Mouse (Mus musculus) heart, postnatal 36 days (tissue): ENCODE data around the gene Spag7. TPM values are rescaled to one million over a fixed set of nuclear protein-coding genes. Genes with fewer than 3 reads are reported as not detected.
A peak's percentile ranks its signal among the peaks of the same experiment; 100 is the strongest.

Source experiments
- DNase-seq, 2 experiments: peaks; one replicate each; pipeline ENCODE4 v3.0.0; 2021 to 2022
- intact Hi-C: fragments of 180-260 bp; cut with DNase I; formaldehyde crosslinking; loops from one replicate; pipeline ENCODE4 v1.15.1; 2025
- total RNA-seq, 2 experiments: library from RNA; stranded (reverse); gene quantifications; 2 replicates each; pipeline ENCODE4 v1.2.3; 2021

The Spag7 gene
- 10 to 100 TPM; 95.0 to 98.6 TPM for total RNA-seq

DNA sequence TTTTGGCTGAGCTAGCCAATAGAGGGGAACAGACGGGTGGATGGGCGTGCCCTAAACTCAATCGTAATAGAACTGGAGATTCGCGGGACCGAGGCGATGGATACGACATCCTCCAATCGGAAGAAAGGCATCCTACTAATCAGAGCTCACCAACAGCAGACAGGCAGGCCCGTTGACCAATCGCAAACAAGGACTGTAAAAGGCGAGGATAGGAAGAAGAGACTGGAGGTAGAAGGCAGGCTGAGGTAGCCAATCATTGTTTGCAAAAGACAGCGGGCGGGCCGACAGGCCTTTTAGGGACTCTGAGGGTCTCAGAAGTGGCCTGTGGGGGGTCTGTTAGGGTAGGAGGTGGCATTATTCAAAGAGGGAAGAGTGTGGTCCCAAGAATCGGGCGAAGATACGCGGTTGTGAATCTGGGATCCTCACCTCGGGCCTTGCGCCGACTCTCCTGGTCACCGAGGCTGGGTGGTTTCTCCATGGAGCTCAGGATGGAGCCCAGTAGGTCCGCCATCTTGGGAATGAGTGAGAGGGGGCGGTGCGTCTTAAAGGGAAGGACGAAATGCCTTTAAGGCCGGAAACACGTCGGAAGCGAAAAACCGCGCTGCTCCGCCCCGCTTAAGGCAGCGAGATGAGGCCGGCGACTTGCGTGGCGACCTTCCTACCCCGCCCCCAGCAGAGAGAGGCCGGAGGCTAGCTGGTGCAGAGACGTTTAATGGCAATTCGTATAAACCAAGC is at the start of gene Spag7:
Spag7 (minus strand) TSS at position 646 of the 735 bp plus-strand sequence.
- peak; percentile 94 to 97 for DNase-seq
- intact Hi-C loops, result loop anchor here (1.0 kb wide), 1 partner anchor 13 kb away; no protein-coding TSS in a partner anchor

DNA sequence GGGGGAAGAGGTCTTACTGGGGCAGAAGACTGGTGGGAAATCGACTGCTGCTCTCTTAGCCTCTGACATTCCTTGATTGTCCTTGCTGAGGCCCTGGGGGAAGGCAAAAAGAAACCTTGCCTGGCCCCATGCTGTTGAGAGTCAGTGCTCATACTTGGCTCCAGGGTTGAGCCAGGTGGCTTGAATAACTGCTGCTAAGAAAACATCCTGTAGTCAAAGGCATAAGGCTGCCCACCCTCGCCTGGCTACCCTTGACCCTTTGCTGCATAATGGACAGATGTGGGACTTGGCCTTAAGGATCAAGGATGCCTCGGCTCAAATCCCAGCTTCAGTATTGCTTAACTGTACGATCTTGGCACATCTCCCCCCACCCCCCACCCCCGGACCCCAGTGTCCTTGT is 49.3 kb upstream of the Spag7 start:
- no peak for DNase-seq

DNA sequence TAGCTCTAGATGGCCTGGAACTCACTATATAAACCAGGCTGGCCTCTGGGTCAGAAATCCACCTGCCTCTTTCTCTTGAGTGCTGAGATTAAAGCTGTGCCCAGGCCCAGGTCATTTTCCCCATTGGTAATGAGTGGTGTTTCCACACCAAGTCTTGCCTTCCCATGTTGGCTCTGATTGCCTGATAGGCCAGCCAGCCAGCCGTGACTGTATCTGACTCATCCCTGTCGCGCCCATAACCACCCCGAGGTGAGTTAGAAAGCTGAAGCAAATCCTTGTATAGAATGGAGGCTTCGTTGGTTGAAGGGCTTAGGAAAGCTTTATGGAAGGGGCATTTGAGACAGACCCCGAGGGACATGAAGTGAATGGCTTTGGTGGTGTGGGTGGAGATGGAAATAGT is 46.6 kb upstream of the Spag7 start:
- DNase-seq, result no peak
- intact Hi-C loops, result no loop called here

More for the DNA sequence above, 49.3 kb upstream of the Spag7 start:
- intact Hi-C loops, result no loop called here

DNA sequence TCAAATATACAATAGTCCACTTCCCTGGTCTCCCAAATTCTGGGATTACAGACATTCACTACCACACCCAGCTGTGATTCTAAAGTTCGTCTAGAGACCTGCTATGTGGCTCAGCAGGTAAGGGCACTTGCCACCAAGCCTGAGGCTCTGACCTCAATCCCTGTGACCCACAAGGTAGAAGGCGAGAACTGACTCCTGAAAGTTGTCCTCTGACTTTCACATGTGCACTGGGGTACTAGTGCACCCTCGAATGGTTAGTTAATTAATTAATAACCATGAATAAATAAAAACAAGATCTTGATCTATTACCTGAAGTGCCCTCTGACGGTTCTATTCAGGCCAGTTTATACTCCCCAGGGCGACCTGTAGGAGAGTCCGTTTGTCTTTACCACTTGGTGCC is 44.0 kb upstream of the Spag7 start:
- DNase-seq, result no peak
- intact Hi-C loops, result no loop called here

DNA sequence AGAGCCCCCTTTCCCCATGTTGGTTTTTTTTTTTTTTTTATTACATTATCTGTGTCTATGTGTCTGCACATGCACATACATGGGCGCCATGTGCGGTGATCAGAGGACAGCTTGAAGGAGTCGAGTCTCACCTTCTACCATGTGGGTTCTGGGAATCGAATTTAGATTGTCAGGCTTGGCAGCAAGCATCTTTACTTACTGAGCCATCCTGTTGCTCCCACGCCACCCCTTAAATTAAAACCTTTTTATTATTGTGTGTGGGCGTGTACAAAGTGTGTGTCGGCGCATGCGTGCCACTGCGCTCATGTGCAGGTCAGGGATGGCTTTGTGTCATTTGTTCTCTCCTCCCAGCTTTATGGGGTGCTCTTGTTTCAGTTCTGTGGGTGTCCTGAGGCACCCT is 41.8 kb upstream of the Spag7 start:
- intact Hi-C loops, result no loop called here

DNA sequence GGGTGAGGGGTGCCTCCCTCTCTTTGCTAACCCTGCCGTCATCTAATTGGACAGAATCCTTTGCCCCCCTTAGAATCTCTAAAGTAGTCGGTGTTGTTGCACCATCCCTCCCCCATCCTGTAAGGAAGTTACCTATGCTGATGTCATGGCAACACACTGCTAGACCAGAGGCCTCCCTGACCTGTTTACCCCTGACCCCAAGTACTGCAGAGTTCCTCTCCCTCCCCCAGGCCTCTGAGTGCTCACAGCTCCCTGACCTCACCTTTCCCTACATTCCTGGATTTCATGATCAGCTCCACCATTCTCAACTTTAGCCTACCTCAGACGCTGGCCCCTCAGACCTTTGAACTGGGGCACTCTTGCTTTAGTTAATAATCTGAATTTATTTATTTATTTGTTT is 36.9 kb upstream of the Spag7 start:
- no peak for DNase-seq
- intact Hi-C loops, result no loop called here

More for the DNA sequence above, 41.8 kb upstream of the Spag7 start:
- no peak for DNase-seq

DNA sequence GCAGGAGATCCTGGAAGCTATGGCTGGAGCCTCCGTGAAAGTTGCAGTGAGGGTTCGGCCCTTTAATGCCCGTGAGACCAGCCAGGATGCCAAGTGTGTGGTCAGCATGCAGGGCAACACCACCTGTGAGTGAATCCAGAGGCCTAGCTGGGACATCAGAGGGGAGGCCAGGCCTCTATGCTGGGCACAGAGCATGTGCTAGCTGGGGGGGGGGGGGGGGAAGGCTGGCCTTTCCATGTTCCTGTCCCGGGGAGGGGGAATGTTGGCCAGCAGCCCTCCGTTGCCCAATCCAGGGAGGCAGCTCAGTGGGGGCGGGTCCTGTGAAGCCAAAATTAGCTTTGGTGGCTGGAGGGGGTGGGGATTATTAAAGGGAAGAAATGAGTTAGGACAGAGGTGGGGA is 33.6 kb upstream of the Spag7 start:
- intact Hi-C loops, result no loop called here
- DNase-seq, result peak; percentile 70 to 72

DNA sequence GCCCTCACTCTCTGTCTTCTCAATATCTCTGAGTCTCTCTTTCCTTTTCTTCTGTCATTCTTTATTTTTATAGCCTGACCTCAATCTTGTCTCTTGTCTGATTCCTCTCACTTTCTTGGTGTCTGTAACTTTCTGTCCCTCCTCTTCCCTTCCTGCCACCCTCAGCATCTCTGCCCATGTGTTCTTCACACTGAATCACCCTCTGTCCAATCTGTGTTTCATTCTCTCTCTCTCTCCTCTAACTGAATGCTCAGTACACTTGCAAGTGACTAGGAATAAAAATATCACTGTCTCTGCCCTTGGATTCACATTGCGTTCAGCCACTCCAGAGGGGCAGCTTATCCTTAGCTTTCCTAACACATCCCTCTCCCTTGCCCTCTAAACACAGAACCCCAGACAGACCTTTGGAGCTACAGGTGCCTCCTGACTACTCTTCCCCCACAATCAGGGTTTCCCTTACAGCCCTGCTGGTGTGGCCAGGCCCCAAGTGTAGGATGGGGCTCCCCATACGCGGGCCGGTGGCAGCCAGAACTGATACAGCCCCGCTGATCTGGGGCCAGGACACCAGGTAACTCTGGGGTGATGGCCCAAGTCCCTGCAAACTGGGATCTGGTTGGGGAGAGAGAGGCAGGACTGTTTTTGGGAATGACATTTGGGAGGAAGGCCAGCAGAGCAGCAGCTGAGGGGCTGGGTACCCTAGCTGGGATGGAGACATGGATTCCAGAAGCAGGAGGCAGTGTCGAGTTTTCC is 32.9 kb upstream of the Spag7 start:
- intact Hi-C loops, result loop anchor here (2.0 kb wide), 1 partner anchor 47 kb away; the partner anchor contains the start of gene Pfn1
- peak; percentile 23 to 43 for DNase-seq

DNA sequence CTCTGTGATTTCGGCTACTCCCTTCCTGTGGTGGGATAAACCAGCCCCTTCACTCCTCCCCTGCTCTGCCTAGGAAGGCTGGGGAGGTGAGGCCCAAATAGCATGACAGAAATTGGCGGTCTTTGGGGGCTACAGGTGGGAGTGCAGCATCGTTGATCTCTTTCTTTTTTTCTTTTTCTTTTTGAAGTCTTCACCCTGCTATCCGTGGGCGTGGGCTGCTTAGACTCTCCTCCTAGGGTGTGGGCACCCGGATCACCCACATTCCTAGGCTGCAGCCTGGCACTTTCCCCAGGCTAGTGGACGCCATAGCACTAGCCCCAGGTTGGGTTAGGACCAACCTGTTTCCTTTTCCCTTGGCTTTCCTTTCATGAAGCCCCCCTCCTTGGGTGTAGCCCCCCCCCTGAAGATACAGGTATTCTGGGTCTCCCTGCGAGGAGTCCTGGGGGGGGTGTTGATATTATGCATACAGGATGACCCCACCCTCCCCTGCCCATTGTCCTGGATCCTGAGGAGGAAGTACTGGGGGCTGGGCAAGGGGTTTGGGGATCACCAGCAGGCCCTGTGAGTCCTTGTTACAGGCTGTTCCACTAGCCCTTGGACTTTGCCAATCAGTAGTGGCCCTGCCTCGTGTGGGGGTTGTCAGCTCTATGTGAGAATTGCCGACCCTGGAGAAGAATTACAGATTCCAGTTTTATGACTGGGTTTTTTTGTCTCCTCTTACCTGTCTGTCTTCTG is 32.2 kb upstream of the Spag7 start:
- intact Hi-C loops, result loop anchor here (2.0 kb wide), 1 partner anchor 47 kb away; the partner anchor contains the start of gene Pfn1
- DNase-seq, result peak; percentile 23 to 35

DNA sequence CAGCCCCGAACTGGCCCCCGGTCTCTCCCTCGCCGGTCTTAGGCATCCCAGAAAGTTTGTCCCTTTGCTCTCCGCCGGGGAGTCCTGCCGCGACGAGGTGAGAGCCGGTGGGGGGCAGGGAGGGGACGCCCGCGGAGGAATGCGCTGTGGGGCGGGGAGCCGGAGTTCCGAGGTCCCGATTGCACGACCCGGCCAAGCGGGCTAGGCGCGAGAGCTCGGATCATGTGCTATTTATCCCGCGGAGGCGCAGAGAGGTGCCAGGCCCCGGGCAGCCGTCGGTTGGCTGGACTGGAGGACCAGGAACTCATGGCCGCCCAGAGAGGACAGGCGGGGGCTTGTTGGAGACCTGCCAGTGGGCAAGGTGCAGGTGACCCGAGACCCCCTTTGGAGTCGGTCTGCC is 31.4 kb upstream of the Spag7 start:
- peak; percentile 78 to 88 for DNase-seq
- intact Hi-C loops, result loop anchor here (2.0 kb wide), 1 partner anchor 46 kb away; the partner anchor contains the start of gene Pfn1

DNA sequence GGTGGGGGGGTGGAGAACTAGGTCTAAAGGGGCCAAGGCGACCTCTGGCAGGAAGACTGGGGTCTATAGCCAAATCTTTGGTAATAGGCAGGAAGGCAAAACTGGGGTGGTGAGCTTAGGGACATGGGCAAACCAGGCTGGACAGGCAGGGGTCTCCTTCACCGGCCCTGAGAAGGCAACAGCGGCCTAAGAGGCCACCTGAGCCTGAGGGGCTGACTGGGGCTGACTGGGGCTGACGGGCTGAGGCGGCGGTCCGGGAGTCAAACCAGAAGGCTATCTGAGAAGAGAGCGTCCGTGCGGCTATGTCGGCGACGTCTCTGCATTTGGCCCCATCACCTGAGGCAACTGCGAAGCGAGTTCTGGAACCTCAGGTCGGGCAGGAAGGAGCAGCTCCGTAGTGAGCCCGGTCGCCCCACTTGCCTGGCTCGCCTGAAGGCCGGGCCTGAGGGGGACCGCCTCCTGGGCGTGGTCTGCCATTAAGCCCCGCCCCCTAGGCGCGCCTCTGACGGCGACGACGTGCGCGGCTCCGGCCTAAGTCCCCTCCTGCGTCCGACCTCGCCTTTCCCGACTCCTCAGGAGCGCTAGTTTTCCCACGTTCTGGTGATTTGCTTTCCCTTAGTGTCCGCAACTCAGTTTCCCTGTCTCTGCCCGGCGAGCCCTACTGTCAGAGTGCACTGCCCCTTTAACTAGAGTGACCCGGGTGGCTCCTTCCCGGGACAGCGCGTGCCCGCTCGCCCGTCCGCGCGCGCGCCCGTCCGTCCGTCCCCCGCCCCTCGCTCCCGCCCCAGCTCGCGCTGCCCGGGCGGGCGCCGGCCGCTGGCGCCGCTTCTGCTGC is 30.7 kb upstream of the Spag7 start, which contains the start of the genes Inca1 and Kif1c:
Inca1 (minus strand) TSS at position 434 of the 835 bp plus-strand sequence.
Kif1c (plus strand) TSS at position 827 of the 835 bp plus-strand sequence.
- intact Hi-C loops, result loop anchor here (2.0 kb wide), 1 partner anchor 45 kb away; the partner anchor contains the start of gene Pfn1
- DNase-seq, result peak; percentile 98 to 99

DNA sequence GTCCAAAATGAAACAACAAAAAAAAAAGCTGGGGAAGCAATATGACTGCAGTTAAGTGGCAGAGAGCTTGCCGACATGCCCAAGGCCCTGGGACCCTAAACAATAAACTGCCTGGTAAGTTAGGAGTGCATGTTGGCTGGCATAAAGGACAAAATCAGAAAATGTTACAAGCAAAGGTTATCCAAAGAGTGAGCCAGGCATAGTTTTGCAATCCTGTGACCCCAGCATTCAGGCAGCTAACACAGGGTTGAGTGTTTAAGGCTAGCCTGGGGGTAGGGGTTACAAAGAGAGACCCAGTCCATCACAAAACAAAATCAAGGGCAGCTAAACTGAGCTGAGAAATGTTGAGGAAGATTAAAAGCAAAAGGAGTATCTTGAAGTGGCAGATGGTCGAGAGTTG is 29.8 kb upstream of the Spag7 start:
- DNase-seq, result no peak
- intact Hi-C loops, result no loop called here

DNA sequence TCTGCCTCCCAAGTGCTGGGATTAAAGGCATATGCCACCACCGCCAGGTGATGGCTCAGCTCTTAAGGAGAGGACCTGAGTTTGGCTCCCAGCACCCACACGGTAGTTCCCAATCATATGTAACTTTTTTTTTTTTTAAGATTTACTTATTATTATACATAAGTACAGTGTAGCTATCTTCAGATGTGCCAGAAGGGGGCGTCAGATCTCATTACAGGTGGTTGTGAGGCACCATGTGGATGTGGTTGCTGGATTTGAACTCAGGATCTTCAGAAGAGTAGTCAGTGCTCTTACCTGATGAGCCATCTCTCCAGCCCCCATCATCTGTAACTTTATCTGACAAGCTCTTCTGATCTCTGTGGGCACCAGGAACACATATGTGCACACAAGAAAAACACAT is 28.2 kb upstream of the Spag7 start:
- intact Hi-C loops, result no loop called here
- no peak for DNase-seq

DNA sequence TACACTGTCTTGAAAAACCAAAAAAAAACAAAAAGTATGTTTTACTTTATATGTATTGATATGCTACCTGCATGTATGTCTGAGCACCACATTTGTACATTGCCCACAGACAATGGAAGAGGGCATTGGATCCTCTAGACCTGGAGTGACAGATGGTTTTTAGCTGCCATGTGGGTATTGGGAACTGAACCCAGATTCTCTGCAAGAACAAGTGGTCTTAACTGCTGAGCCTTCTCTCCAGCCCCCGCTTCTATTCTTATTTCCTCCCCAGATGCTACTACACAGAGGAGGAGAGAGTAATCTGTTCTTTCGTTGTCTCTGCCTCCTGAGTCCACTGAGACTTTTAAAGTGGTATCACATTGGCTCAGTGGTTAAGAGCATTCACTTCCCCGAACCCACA is 24.3 kb upstream of the Spag7 start:
- no peak for DNase-seq
- intact Hi-C loops, result no loop called here

DNA sequence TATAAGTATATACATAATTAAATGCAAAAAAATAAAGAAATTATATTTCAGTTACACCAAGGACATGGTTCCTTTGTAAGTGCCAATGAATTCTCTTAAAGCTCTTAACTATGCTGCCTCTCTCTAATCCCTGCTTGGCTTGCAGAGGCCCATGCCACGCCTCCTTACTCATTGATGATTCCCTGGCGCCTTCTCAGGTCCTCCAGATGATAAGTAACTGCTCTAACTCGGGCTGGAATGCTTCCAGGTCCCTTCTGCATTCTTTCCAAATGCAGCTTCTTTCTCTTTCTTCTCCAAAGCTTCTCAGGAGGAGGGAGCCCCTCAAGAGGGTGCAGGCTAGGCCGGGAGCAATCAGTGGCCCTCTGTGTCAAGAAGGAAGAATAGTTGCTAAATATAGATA is 20.4 kb upstream of the Spag7 start:
- DNase-seq, result no peak
- intact Hi-C loops, result loop anchor here (5.0 kb wide), 1 partner anchor 68 kb away; no protein-coding TSS in a partner anchor

DNA sequence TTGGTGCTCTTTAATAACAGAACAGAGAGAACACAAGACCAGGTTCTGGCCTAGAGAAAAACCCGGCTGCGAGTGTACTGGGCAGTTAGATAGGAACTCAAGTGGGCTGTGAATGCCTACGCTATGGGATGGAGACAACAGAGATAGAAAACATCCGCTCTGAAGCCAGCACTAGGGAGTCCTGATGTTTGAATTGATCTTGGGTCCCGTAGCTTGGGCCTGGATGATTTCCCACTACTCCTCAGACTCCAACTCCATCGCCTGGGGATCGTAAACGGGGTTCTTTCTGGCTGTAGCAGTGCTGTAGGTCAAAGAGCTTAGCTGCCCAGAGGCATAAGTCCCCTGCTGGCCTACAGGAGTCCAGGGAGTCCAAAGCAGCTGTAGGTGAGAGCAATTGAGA is 19.2 kb upstream of the Spag7 start:
- intact Hi-C loops, result loop anchor here (5.0 kb wide), 1 partner anchor 69 kb away; no protein-coding TSS in a partner anchor
- no peak for DNase-seq

DNA sequence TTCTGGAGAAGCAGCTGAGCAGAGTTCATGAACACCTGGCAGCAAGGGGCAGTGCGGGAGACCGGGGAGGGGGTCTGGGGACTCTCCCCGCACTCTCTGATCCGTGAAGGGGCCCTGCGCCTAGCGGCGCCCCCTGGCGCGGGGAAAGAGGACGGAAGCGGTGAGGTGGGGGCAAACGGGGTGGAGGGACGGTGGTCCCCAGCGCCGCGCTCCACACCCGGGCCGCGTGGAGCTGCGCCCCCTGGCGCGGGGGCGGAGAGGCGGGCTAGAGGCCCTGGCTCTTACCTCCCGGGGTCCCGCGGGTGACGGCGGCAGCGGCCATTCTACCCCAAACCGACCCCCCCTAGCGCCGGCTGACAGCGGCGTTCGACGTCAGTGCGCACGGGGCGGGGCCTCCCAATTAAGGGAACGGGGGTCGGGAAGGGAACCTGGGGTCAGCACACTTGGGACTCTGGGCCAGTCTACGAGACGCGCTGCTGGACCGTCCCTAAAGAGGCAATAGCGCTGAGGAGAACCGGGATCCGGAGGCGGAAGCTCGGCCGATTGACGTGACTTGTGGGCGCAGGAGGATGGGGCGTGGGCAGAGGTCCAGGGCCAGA is 18.5 kb upstream of the Spag7 start, which contains the start of gene Camta2:
Camta2 (minus strand) TSS at position 505 of the 599 bp plus-strand sequence.
- intact Hi-C loops, result loop anchor here (1.0 to 5.0 kb wide), 2 partner anchors 16 to 70 kb away; no protein-coding TSS in a partner anchor
- DNase-seq, result peak; percentile 93 to 95

DNA sequence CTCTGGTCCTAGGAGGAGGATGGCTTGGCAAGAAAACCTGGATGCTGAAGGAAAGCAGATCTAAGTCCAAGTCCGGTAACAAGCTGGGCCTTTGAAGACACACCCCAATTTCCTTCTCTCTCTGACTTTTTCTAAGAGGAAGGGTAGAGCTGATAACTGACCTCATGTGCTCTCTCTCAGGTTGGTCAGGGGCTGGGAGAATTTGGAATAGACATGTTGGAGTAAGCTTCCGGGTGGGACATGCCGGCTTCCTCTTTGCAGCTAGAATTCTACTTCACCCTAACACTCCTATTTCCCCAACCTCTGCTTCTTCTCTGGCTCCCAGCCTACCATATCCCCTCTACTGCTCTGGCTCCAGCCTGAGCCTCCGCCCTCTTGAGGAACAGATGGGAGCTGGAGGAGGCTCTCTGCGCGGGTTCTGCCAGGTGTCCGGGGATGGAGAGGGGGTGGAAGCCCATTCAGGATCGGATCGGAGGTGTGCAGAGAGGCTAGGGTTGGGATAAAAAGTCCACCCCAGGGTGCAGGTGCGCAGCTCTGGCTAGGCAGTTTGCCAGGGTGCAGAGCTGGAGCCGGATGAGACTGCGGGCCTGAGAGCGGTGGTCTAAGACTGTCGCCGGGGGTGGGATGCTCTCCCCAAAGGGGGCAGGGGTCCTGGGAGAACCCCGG is 17.8 kb upstream of the Spag7 start:
- peak; percentile 38 to 58 for DNase-seq
- intact Hi-C loops, result loop anchor here (1.0 to 5.0 kb wide), 2 partner anchors 16 to 70 kb away; no protein-coding TSS in a partner anchor
